Mouse (Mus musculus): ENCODE measurements around the gene Cd96. TPM values are rescaled to one million over a fixed set of nuclear protein-coding genes. Genes with fewer than 3 reads are reported as not detected.

The Cd96 gene
- polyA plus RNA-seq, 1 experiment from 2014 or later = 0.04 TPM

DNA sequence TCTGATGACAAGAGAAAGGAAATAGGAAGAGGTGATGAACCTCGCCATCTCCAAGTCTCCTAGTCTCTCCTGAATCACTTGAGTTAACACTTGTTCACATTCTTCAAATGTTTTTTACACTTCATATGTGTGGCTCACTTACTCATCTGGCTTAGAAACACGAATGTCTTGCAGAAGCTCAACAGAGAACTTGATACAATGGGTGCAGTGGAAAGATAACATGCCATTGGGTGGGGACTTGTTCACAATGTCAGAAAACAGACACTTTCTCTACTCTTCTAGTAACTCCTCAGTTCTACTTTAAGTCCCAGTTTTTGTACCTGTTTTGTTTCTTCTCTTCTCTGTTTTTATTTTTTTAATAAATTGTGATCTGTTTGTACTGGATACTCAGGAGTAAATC, 5.3 kb downstream of the Cd96 start:
- peaks cover 2% of the 10 kb centered on the region for H3K27me3 ChIP-seq
- ChIA-PET POLR2A (no interaction called here), CTCF (no interaction called here)
- DNase-seq (ENCODE audit: low read depth, low spot score) (no peak), ATAC-seq (no peak)
- no peak for TF ChIP-seq CTCF (IDR thresholded peaks at IDR 0.05)
- in situ Hi-C loops (cut with MboI; ENCODE audit: low pct_unique_long_range_greater_than_20kb) = no loop called here

DNA sequence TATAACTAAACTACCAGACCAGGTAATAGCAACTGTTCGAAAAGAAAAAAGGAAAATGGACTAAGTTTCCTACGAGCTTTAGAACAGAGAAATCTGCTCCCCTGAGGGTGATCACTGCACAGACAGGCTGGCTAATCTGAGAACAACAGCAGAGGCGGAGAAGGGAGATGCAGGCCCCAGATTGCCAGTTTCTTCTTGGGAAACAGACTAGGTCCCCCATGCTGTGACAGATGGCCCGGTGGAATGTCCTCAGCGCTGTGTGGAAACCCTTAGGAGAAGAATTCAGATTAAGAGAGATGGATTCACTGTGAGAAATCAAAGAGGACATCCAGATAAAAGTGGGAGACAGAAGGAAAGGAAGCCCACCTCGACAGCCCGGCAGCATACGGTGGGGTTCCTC, 10.5 kb downstream of the Cd96 start:
- TF ChIP-seq CTCF (IDR thresholded peaks at IDR 0.05) = no peak
- ChIA-PET CTCF (no interaction called here), POLR2A (no interaction called here)
- in situ Hi-C loops (cut with MboI; ENCODE audit: low pct_unique_long_range_greater_than_20kb) = loop anchor here (5.0 to 10.0 kb wide), 3 partner anchors 115 to 432 kb away; no protein-coding TSS in a partner anchor
- H3K27me3 ChIP-seq = peaks cover 10% of the 10 kb centered on the region
- DNase-seq (ENCODE audit: low read depth, low spot score) (no peak), ATAC-seq (no peak)

DNA sequence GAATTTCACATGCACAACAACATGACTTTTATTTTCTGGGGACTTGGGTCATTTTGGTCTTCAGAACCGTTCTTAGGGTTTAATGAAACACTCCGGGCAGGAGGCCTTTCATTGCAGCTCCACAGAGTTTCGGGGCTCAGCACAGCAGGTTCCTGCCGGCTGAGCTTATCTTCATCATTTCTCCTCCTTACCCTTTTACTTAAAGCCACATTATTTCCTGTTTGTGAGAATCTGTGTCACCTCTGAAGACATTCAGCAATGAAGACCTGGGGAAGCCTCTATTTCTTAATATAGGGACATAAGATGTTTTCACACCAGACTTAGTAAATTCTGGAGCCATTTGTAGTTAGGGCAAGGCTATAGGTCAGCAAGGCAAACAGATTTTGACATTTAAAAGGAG, 12.6 kb downstream of the Cd96 start:
- DNase-seq (ENCODE audit: low read depth, low spot score) (no peak), ATAC-seq (no peak)
- ChIA-PET CTCF (no interaction called here), POLR2A (no interaction called here)
- peaks cover 10% of the 10 kb centered on the region for H3K27me3 ChIP-seq
- in situ Hi-C loops (cut with MboI; ENCODE audit: low pct_unique_long_range_greater_than_20kb) = loop anchor here (5.0 to 10.0 kb wide), 3 partner anchors 113 to 430 kb away; no protein-coding TSS in a partner anchor
- no peak for TF ChIP-seq CTCF (IDR thresholded peaks at IDR 0.05)

DNA sequence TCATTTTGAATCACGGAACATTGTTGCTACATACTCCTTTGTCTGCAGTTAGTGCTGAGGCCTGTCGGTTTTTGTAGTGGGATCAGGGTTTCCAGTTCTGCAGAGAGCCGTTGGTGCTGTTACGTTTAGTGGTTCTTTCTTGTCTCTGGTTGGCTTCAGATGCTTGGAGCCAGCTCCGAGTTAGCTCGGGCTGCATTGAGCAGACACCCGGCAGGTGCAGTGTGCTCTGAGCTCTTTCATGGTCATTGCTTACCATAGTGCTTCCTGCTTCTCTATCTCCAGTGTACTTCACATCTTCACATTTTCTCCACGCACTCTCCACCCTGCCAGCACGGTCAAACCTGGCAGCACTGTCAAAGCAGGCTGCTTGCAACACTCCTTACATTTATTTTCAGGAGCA, 15.6 kb downstream of the Cd96 start:
- POLR2A ChIA-PET = no interaction called here
- in situ Hi-C loops (cut with MboI; ENCODE audit: low pct_unique_long_range_greater_than_20kb) = loop anchor here (10.0 kb wide), 2 partner anchors 110 to 390 kb away; no protein-coding TSS in a partner anchor
- TF ChIP-seq CTCF (IDR thresholded peaks at IDR 0.05) = no peak
- ATAC-seq = no peak
- CTCF ChIA-PET = no interaction called here
- DNase-seq (ENCODE audit: low read depth, low spot score) = no peak
- H3K27me3 ChIP-seq = peaks cover 10% of the 10 kb centered on the region

GRCm38 (mm10) chr16:46101748-46102147, 18.3 kb downstream of the Cd96 start:
- CTCF ChIA-PET = interaction anchor here (1.2 kb wide), 1 partner anchor 128 kb away, joined by 4 read pairs; no protein-coding TSS in a partner anchor
- ATAC-seq = no peak
- peaks cover 2% of the 10 kb centered on the region for H3K27me3 ChIP-seq
- no peak for DNase-seq (ENCODE audit: low read depth, low spot score)
- in situ Hi-C loops (cut with MboI; ENCODE audit: low pct_unique_long_range_greater_than_20kb) = loop anchor here (10.0 kb wide), 2 partner anchors 107 to 387 kb away; no protein-coding TSS in a partner anchor
- POLR2A ChIA-PET = no interaction called here
- no peak for TF ChIP-seq CTCF (IDR thresholded peaks at IDR 0.05)

- in situ Hi-C loops (cut with MboI; ENCODE audit: low pct_unique_long_range_greater_than_20kb) = loop anchor here (10.0 kb wide), 2 partner anchors 105 to 385 kb away; no protein-coding TSS in a partner anchor
- H3K27me3 ChIP-seq = no peaks in the 10 kb centered on the region
- POLR2A ChIA-PET = interaction anchor here (0.8 kb wide), 1 partner anchor 63 kb away, joined by 3 read pairs; no protein-coding TSS in a partner anchor
- ATAC-seq = peak; percentile 82
- TF ChIP-seq CTCF (IDR thresholded peaks at IDR 0.05) = peak; percentile 77
- CTCF ChIA-PET = interaction anchor here (0.8 to 1.5 kb wide), 7 partner anchors 71 to 417 kb away, joined by 3 to 6 read pairs (median 5); no protein-coding TSS in a partner anchor
- DNase-seq (ENCODE audit: low read depth, low spot score) = no peak
These were observed 19.8 kb downstream of the Cd96 start for GRCm38 (mm10) chr16:46100286-46100685.

- CTCF ChIA-PET = interaction anchor here (0.8 kb wide), 1 partner anchor 398 kb away, joined by 3 read pairs; no protein-coding TSS in a partner anchor
- ATAC-seq (no peak), DNase-seq (ENCODE audit: low read depth, low spot score) (no peak)
- POLR2A ChIA-PET = no interaction called here
- no peak for TF ChIP-seq CTCF (IDR thresholded peaks at IDR 0.05)
- in situ Hi-C loops (cut with MboI; ENCODE audit: low pct_unique_long_range_greater_than_20kb) = loop anchor here (10.0 kb wide), 1 partner anchor 263 kb away; no protein-coding TSS in a partner anchor
- no peaks in the 10 kb centered on the region for H3K27me3 ChIP-seq
These were observed 22.6 kb downstream of the Cd96 start for GRCm38 (mm10) chr16:46097421-46097820.

- DNase-seq (ENCODE audit: low read depth, low spot score) = peak; percentile 81
- in situ Hi-C loops (cut with MboI; ENCODE audit: low pct_unique_long_range_greater_than_20kb) = loop anchor here (10.0 kb wide), 1 partner anchor 260 kb away; no protein-coding TSS in a partner anchor
- CTCF ChIA-PET = interaction anchor here (0.7 to 1.9 kb wide), 6 partner anchors 26 to 410 kb away, joined by 3 to 4 read pairs (median 4); partner anchors contain the start of gene Phldb2
- ATAC-seq = peak; percentile 97
- no peak for TF ChIP-seq CTCF (IDR thresholded peaks at IDR 0.05)
- H3K27me3 ChIP-seq = no peaks in the 10 kb centered on the region
- POLR2A ChIA-PET = no interaction called here
These were observed 25.6 kb downstream of the Cd96 start for GRCm38 (mm10) chr16:46094478-46094877.

- POLR2A ChIA-PET = no interaction called here
- in situ Hi-C loops (cut with MboI; ENCODE audit: low pct_unique_long_range_greater_than_20kb) = loop anchor here (10.0 kb wide), 1 partner anchor 258 kb away; no protein-coding TSS in a partner anchor
- ATAC-seq (peak; percentile 68), DNase-seq (ENCODE audit: low read depth, low spot score) (peak; percentile 27)
- no peak for TF ChIP-seq CTCF (IDR thresholded peaks at IDR 0.05)
- no peaks in the 10 kb centered on the region for H3K27me3 ChIP-seq
- CTCF ChIA-PET = interaction anchor here (1.9 kb wide), 1 partner anchor 291 kb away, joined by 4 read pairs; no protein-coding TSS in a partner anchor
These were observed 27.1 kb downstream of the Cd96 start for GRCm38 (mm10) chr16:46092935-46093334.

GRCm38 (mm10) chr16:46086874-46087473, 33.1 kb downstream of the Cd96 start:
- CTCF ChIA-PET = interaction anchor here (1.8 kb wide), 1 partner anchor 18 kb away, joined by 5 read pairs; no protein-coding TSS in a partner anchor
- TF ChIP-seq CTCF (IDR thresholded peaks at IDR 0.05) = no peak
- POLR2A ChIA-PET = no interaction called here
- H3K27me3 ChIP-seq = no peaks in the 10 kb centered on the region
- DNase-seq (ENCODE audit: low read depth, low spot score) = no peak
- in situ Hi-C loops (cut with MboI; ENCODE audit: low pct_unique_long_range_greater_than_20kb) = no loop called here
- ATAC-seq = peak; percentile 31

- in situ Hi-C loops (cut with MboI; ENCODE audit: low pct_unique_long_range_greater_than_20kb) = no loop called here
- ChIA-PET POLR2A (no interaction called here), CTCF (interaction anchor here (0.9 to 2.0 kb wide), 2 partner anchors 19 to 27 kb away, joined by 4 to 5 read pairs; no protein-coding TSS in a partner anchor)
- ATAC-seq (no peak), DNase-seq (ENCODE audit: low read depth, low spot score) (no peak)
- no peaks in the 10 kb centered on the region for H3K27me3 ChIP-seq
- TF ChIP-seq CTCF (IDR thresholded peaks at IDR 0.05) = no peak
These were observed 52.1 kb downstream of the Cd96 start for GRCm38 (mm10) chr16:46068000-46068399.
